Mouse (Mus musculus) MEL (cell line): ENCODE data around the gene Sh3rf3. TPM values are rescaled to one million over a fixed set of nuclear protein-coding genes. Genes with fewer than 3 reads are reported as not detected.

Experiments used
- DNase-seq: peaks from one replicate; pipeline ENCODE4 v3.0.0; 2011; ENCODE audit warnings: low read depth, low spot score
- H3K27ac ChIP-seq: 2 replicates; pipeline ENCODE4 v1.5.1; 2012; ENCODE audit warnings: low read depth, mild to moderate bottlenecking, control low read depth, low read length, moderate library complexity; ENCODE audit not compliant: control insufficient read depth
- H3K27me3 ChIP-seq, 2 experiments: fragments of 150-350 bp in 1 of 2; sonication (generic) in 1 of 2; 2 replicates each; pipeline ENCODE4 v1.6.1; 2012; ENCODE audit warnings: low read length in 2 of 2, mild to moderate bottlenecking in 2 of 2, improper control_type of control experiment in 1 of 2, moderate library complexity in 1 of 2; ENCODE audit not compliant: insufficient read depth in 2 of 2, control insufficient read depth in 1 of 2
- H3K36me3 ChIP-seq, 2 experiments: 2 replicates each; pipeline ENCODE4 v1.6.1; 2012 to 2014; ENCODE audit warnings: low read length in 2 of 2, improper control_type of control experiment in 1 of 2, inconsistent platforms in 1 of 2, mild to moderate bottlenecking in 1 of 2; ENCODE audit not compliant: insufficient read depth in 2 of 2, control insufficient read depth in 1 of 2
- H3K4me1 ChIP-seq, 2 experiments: fragments of 150-350 bp in 1 of 2; sonication (generic) in 1 of 2; 2 replicates each; pipeline ENCODE4 v1.6.1; 2012; ENCODE audit warnings: low read length in 2 of 2, improper control_type of control experiment in 1 of 2, mild to moderate bottlenecking in 1 of 2; ENCODE audit not compliant: insufficient read depth in 2 of 2, control insufficient read depth in 1 of 2
- H3K4me3 ChIP-seq, 2 experiments: fragments of 150-350 bp in 1 of 2; sonication (generic) in 1 of 2; 2 replicates each; pipeline ENCODE4 v1.5.1; 2012; ENCODE audit warnings: low read depth in 2 of 2, low read length in 2 of 2, mild to moderate bottlenecking in 2 of 2, moderate library complexity in 2 of 2, control low read depth in 1 of 2, improper control_type of control experiment in 1 of 2; ENCODE audit not compliant: control insufficient read depth in 1 of 2, insufficient read depth in 1 of 2
- H3K79me2 ChIP-seq: 2 replicates; pipeline ENCODE4 v1.6.1; 2012; ENCODE audit warnings: mild to moderate bottlenecking, low read length, moderate library complexity; ENCODE audit not compliant: control insufficient read depth, poor library complexity, insufficient read depth
- H3K9ac ChIP-seq: 2 replicates; pipeline ENCODE4 v1.6.1; 2012; ENCODE audit warnings: low read depth, mild to moderate bottlenecking, control low read depth, low read length, moderate library complexity; ENCODE audit not compliant: control insufficient read depth, poor library complexity, severe bottlenecking
- H3K9me3 ChIP-seq: fragments of 150-350 bp; sonication (generic); replicated peaks from 2 replicates; pipeline ENCODE4 v1.6.1; 2012; ENCODE audit warnings: mild to moderate bottlenecking, low read length, improper control_type of control experiment, moderate library complexity; ENCODE audit not compliant: insufficient read depth
- CTCF ChIP-seq, 3 experiments: IDR thresholded peaks in 2 of 3; conservative IDR thresholded peaks in 1 of 3; 2 replicates each; pipeline ENCODE4 v1.5.1; 2011 to 2012; ENCODE audit warnings: low read length in 3 of 3, low read depth in 2 of 3, mild to moderate bottlenecking in 2 of 3, improper control_type of control experiment in 1 of 3, inconsistent platforms in 1 of 3, mixed read lengths in 1 of 3, moderate library complexity in 1 of 3; ENCODE audit not compliant: control insufficient read depth in 1 of 3, insufficient read depth in 1 of 3, poor library complexity in 1 of 3, severe bottlenecking in 1 of 3
- E2F4 ChIP-seq: IDR thresholded peaks from 2 replicates; pipeline ENCODE4 v1.6.1; 2011; ENCODE audit warnings: low read depth, low read length, improper control_type of control experiment, borderline replicate concordance
- ELF1 ChIP-seq: IDR thresholded peaks from 2 replicates; pipeline ENCODE4 v1.6.1; 2014; ENCODE audit warnings: low read depth, mild to moderate bottlenecking, inconsistent platforms, low read length, improper control_type of control experiment, moderate library complexity
- EP300 ChIP-seq, 2 experiments: IDR thresholded peaks; 2 replicates each; pipeline ENCODE4 v1.6.1; 2011; ENCODE audit warnings: improper control_type of control experiment in 2 of 2, low read length in 2 of 2, low read depth in 1 of 2, mild to moderate bottlenecking in 1 of 2
- ETS1 ChIP-seq: IDR thresholded peaks from 2 replicates; pipeline ENCODE4 v1.6.1; 2012; ENCODE audit warnings: low read depth, mild to moderate bottlenecking, inconsistent platforms, low read length, improper control_type of control experiment, moderate library complexity
- GABPA ChIP-seq: IDR thresholded peaks from 2 replicates; pipeline ENCODE4 v1.6.1; 2012; ENCODE audit warnings: low read depth, mild to moderate bottlenecking, inconsistent platforms, low read length, improper control_type of control experiment, moderate library complexity
- GATA1 ChIP-seq: IDR thresholded peaks from 2 replicates; pipeline ENCODE4 v1.6.1; 2011; ENCODE audit warnings: low read depth, low read length, improper control_type of control experiment
- HCFC1 ChIP-seq: IDR thresholded peaks from 2 replicates; pipeline ENCODE4 v1.6.1; 2012; ENCODE audit warnings: low read depth, mild to moderate bottlenecking, inconsistent platforms, low read length, improper control_type of control experiment, moderate library complexity
- KAT2A ChIP-seq: conservative IDR thresholded peaks from 2 replicates; pipeline ENCODE4 v1.6.1; 2012; ENCODE audit warnings: low read depth, low read length, improper control_type of control experiment, inconsistent platforms
- MAX ChIP-seq: IDR thresholded peaks from 2 replicates; pipeline ENCODE4 v1.6.1; 2011; ENCODE audit warnings: low read length, improper control_type of control experiment
- MXI1 ChIP-seq: IDR thresholded peaks from 2 replicates; pipeline ENCODE4 v1.6.1; 2011; ENCODE audit warnings: mild to moderate bottlenecking, low read depth, low read length, improper control_type of control experiment
- MYB ChIP-seq: IDR thresholded peaks from 2 replicates; pipeline ENCODE4 v1.6.1; 2011; ENCODE audit warnings: mild to moderate bottlenecking, low read depth, low read length, improper control_type of control experiment
- NELFE ChIP-seq: IDR thresholded peaks from 2 replicates; pipeline ENCODE4 v1.6.1; 2011; ENCODE audit warnings: low read depth, low read length, improper control_type of control experiment
- NRF1 ChIP-seq: IDR thresholded peaks from 2 replicates; pipeline ENCODE4 v1.6.1; 2014; ENCODE audit warnings: low read depth, mild to moderate bottlenecking, inconsistent platforms, low read length, improper control_type of control experiment, moderate library complexity; ENCODE audit not compliant: poor library complexity, insufficient read depth, severe bottlenecking
- POLR2AphosphoS2 ChIP-seq: IDR thresholded peaks from 2 replicates; pipeline ENCODE4 v1.6.1; 2011; ENCODE audit warnings: low read length, improper control_type of control experiment
- POLR2AphosphoS5 ChIP-seq: IDR thresholded peaks from 2 replicates; pipeline ENCODE4 v1.6.1; 2012; ENCODE audit warnings: low read depth, borderline replicate concordance, mild to moderate bottlenecking, inconsistent platforms, low read length, moderate library complexity, mixed read lengths
- RCOR1 ChIP-seq: IDR thresholded peaks from 2 replicates; pipeline ENCODE4 v1.6.1; 2012; ENCODE audit warnings: low read depth, mild to moderate bottlenecking, inconsistent platforms, low read length, improper control_type of control experiment
- SIN3A ChIP-seq: IDR thresholded peaks from 2 replicates; pipeline ENCODE4 v1.6.1; 2012; ENCODE audit warnings: low read length, improper control_type of control experiment, inconsistent platforms
- TBP ChIP-seq: IDR thresholded peaks from 2 replicates; pipeline ENCODE4 v1.8.0; 2011; ENCODE audit warnings: low read depth, low read length, improper control_type of control experiment
- UBTF ChIP-seq: IDR thresholded peaks from 2 replicates; pipeline ENCODE4 v1.6.1; 2012; ENCODE audit warnings: low read depth, mild to moderate bottlenecking, inconsistent platforms, low read length, improper control_type of control experiment, moderate library complexity, borderline replicate concordance; ENCODE audit not compliant: insufficient read depth
- USF1 ChIP-seq: IDR thresholded peaks from 2 replicates; pipeline ENCODE4 v1.6.1; 2014; ENCODE audit warnings: low read depth, mild to moderate bottlenecking, inconsistent platforms, low read length, improper control_type of control experiment, moderate library complexity
- ZNF384 ChIP-seq: IDR thresholded peaks from 2 replicates; pipeline ENCODE4 v1.6.1; 2012; ENCODE audit warnings: low read depth, mild to moderate bottlenecking, inconsistent platforms, low read length, improper control_type of control experiment
- polyA plus RNA-seq, 2 experiments: library from polyadenylated mRNA; stranded (reverse) in 1 of 2; unstranded in 1 of 2; fragments of >175 nt in 1 of 2; fragments of >200 nt in 1 of 2; gene quantifications; 2 replicates each; pipeline versions ENCODE4 v1.2.1 to v1.2.4; 2012; ENCODE audit warnings: low replicate concordance in 2 of 2, low read depth in 1 of 2; ENCODE audit not compliant: insufficient read length in 2 of 2, insufficient read depth in 1 of 2, missing spikeins in 1 of 2
- total RNA-seq: library from RNA; depleted of rRNA; stranded (reverse); fragments of 300-350 nt; gene quantifications from 2 replicates; pipeline ENCODE4 v1.2.3, GENCODE M21; 2012

Sh3rf3 gene
- total and polyA plus RNA-seq, 3 experiments: not detected

GRCm38 (mm10) chr10:58942819-58943218 is 129.7 kb downstream of the Sh3rf3 start:
- TF ChIP-seq POLR2AphosphoS5 (no peak), TBP (no peak), NELFE (no peak), RCOR1 (no peak), ETS1 (no peak), POLR2AphosphoS2 (no peak), MAX (no peak), HCFC1 (no peak), MYB (no peak), ELF1 (no peak), SIN3A (no peak), MXI1 (no peak), ZNF384 (no peak), USF1 (no peak), KAT2A (no peak), CTCF (IDR thresholded peaks at IDR 0.05 in 2 of 3, conservative IDR thresholded peaks at IDR 0.05 in 1 of 3; ENCODE audit: control insufficient read depth in 1 of 3, insufficient read depth in 1 of 3, low read depth in 2 of 3, low read length in 3 of 3, poor library complexity in 1 of 3, severe bottlenecking in 1 of 3) (no peak), UBTF (no peak), EP300 (IDR thresholded peaks at IDR 0.05; ENCODE audit: low read depth in 1 of 2, low read length in 2 of 2) (no peak)
- no peak overlapping the region for H3K4me3 ChIP-seq
- H3K27ac ChIP-seq: no peak overlapping the region
- no peaks in the 10 kb centered on the region for H3K27me3 ChIP-seq
- H3K36me3 ChIP-seq: no peaks in the 10 kb centered on the region
- no peak for DNase-seq
- H3K9me3 ChIP-seq: no peaks in the 10 kb centered on the region
- H3K79me2 ChIP-seq: no peaks in the 10 kb centered on the region
- H3K9ac ChIP-seq: no peak overlapping the region
- no peaks in the 10 kb centered on the region for H3K4me1 ChIP-seq

- no peak overlapping the region for H3K4me3 ChIP-seq
- no peak for TF ChIP-seq GATA1
- TF ChIP-seq USF1: no peak
- no peak for TF ChIP-seq E2F4
- TF ChIP-seq NRF1: no peak
- no peak for TF ChIP-seq EP300 (IDR thresholded peaks at IDR 0.05; ENCODE audit: low read depth in 1 of 2, low read length in 2 of 2)
- no peak for TF ChIP-seq ZNF384
- TF ChIP-seq GABPA: no peak
- no peak for TF ChIP-seq KAT2A
- no peaks in the 10 kb centered on the region for H3K27me3 ChIP-seq
- H3K79me2 ChIP-seq: no peaks in the 10 kb centered on the region
- no peak for DNase-seq
- no peak overlapping the region for H3K27ac ChIP-seq
- no peaks in the 10 kb centered on the region for H3K4me1 ChIP-seq
- no peaks in the 10 kb centered on the region for H3K36me3 ChIP-seq
- H3K9me3 ChIP-seq: no peaks in the 10 kb centered on the region
- no peak overlapping the region for H3K9ac ChIP-seq
Observed at GRCm38 (mm10) chr10:58943661-58944400, 130.7 kb downstream of the Sh3rf3 start.
